Mouse (Mus musculus): ENCODE measurements around the gene Isca2. TPM values are rescaled to one million over a fixed set of nuclear protein-coding genes. Genes with fewer than 3 reads are reported as not detected.

Isca2 gene
- polyA plus RNA-seq, 1 experiment from 2014 or later, result 138 TPM

DNA sequence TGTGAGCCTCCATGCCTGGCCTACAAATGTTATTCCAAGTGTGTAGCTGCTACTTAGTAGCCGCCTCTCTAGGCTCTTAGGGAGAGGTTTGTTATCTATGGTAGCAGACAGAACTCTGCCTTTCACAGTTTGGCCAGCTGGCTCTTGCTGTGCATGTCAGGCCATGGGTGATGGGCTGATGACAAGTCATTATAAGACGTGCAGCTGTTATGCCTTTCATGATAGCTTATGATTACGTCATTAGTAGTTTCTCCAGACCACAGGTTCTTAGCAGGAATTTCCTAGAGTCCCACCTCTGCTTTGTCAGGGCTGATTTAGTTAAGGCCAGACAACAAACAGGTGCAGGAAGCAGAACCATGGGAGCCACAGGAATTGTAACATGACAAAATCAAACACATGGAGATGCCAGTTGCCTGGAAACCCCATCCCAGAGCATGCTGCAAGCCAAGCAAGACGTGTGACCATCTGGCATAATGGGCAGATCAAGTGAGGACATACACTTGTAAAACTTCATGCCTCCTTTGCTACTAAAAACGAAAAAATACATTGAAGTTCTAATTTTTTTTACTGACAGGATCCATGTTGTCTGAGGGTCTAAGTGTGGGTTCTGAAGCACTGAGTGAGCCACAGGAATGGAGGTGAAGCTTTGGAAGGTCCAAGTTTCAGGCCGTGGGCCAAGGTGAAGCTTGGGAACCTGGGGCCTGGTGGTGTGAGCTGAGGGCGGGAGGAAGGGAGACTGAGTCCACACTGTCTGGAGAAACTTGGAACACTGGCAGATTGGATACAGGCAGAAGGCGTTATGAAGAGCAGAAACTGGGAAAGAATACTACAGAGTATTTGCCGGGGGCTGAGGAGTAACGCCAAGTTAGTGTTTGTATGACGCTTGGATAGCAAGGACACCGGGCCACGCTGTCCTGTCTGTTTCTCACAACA lies 46.5 kb downstream of the Isca2 start:
- H3K9ac ChIP-seq, result no peak overlapping the region
- no peak overlapping the region for H3K4me2 ChIP-seq
- H3K4me1 ChIP-seq (replicated peaks), result 0 out of 2 replicates have a peak, but pooled peaks cover 4% of the 10 kb centered on the region
- H3K27me3 ChIP-seq, result peaks cover 63% of the 10 kb centered on the region
- no peak overlapping the region for H3K4me3 ChIP-seq
- H3K9me3 ChIP-seq (replicated peaks), result no peaks in the 10 kb centered on the region
- WGBS, result 74% methylated on average over 13 of the region's 13 CpGs
- H3K36me3 ChIP-seq, result no peaks in the 10 kb centered on the region
- no peak for ATAC-seq (replicated peaks; ENCODE audit: insufficient number of reproducible peaks, insufficient read depth, low FRiP score, low read depth)
- no peak overlapping the region for H3K27ac ChIP-seq

DNA sequence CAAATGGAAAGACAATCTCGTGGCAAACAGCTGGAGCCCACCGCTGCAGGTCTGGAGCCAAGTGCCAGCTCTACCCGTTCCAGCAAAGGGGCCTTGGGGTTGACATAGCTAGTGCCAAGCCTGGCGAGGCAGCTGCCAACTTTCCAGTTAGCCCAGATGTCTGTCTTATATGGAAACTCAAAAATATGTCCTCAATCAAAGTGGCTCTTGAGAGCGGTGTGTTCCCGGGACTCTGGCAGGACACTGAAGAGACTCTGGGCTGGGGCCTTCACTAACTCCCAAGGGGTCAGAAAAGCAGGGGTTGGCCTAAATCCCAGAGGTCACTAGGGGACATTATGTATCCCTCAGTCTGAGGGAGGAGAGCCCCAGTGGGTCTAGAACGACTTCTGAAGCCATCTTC lies 50.5 kb downstream of the Isca2 start:
- H3K27me3 ChIP-seq, result peaks cover 69% of the 10 kb centered on the region
- H3K4me1 ChIP-seq (replicated peaks), result peaks cover 10% of the 10 kb centered on the region; the same call in 1 of the 2 replicates
- H3K4me3 ChIP-seq, result no peak overlapping the region
- H3K36me3 ChIP-seq, result no peaks in the 10 kb centered on the region
- no peaks in the 10 kb centered on the region for H3K9me3 ChIP-seq (replicated peaks)
- H3K9ac ChIP-seq, result no peak overlapping the region
- no peak for ATAC-seq (replicated peaks; ENCODE audit: insufficient number of reproducible peaks, insufficient read depth, low FRiP score, low read depth)
- WGBS, result 63% methylated on average over 7 of the region's 7 CpGs
- no peak overlapping the region for H3K27ac ChIP-seq
- no peak overlapping the region for H3K4me2 ChIP-seq

DNA sequence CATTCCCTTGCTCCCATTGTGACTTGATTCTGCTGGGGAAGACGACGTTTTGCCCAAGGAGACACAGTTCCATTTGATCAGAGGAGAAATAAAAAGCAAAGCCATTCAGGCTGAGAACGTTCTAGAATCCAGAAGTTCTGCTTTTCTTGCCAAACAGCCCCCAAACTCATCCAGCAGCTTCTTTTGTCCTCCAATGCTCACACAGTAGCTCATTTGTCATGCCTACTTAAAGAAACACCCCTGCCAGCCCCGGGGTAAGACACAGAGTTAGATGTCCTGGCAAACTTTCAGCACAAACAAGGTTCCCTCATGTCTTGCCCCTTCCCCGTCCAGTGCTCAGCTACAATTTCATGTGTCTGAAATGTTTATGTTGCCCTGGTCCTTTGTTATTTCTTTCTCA lies 51.2 kb downstream of the Isca2 start:
- H3K4me1 ChIP-seq (replicated peaks), result peaks cover 8% of the 10 kb centered on the region; the same call in 1 of the 2 replicates
- H3K27ac ChIP-seq, result no peak overlapping the region
- 65% methylated on average over 5 of the region's 5 CpGs for WGBS
- H3K9ac ChIP-seq, result no peak overlapping the region
- no peaks in the 10 kb centered on the region for H3K9me3 ChIP-seq (replicated peaks)
- peaks cover 75% of the 10 kb centered on the region for H3K27me3 ChIP-seq
- no peak overlapping the region for H3K4me2 ChIP-seq
- H3K4me3 ChIP-seq, result no peak overlapping the region
- no peak for ATAC-seq (replicated peaks; ENCODE audit: insufficient number of reproducible peaks, insufficient read depth, low FRiP score, low read depth)
- no peaks in the 10 kb centered on the region for H3K36me3 ChIP-seq

Other genes with a start within 250 kb of the Isca2 start
- not detected in 2 replicates for gene Vsx2, start 203.5 kb upstream of the Isca2 start, polyA plus RNA-seq (2015; fragmentation: Nextera tagmentation; extraction: Ambion mirVana)
- gene Abcd4, start 155.8 kb upstream of the Isca2 start, polyA plus RNA-seq (2015; fragmentation: Nextera tagmentation; extraction: Ambion mirVana), result 9.3 and 13.6 TPM in 2 replicates
- 0.33 TPM in 1 of 2 replicates, not detected in the other for gene Vrtn, start 132.2 kb upstream of the Isca2 start, polyA plus RNA-seq (2015; fragmentation: Nextera tagmentation; extraction: Ambion mirVana)
- gene Syndig1l, start 74.4 kb upstream of the Isca2 start, polyA plus RNA-seq (2015; fragmentation: Nextera tagmentation; extraction: Ambion mirVana), result 0.13 TPM in 1 of 2 replicates, not detected in the other
- gene Npc2, start 99 bp upstream of the Isca2 start, polyA plus RNA-seq (2015; fragmentation: Nextera tagmentation; extraction: Ambion mirVana), result 49.8 and 60.4 TPM in 2 replicates
- 5.3 and 10.2 TPM in 2 replicates for gene Ltbp2, start 103.3 kb downstream of the Isca2 start, polyA plus RNA-seq (2015; fragmentation: Nextera tagmentation; extraction: Ambion mirVana)
- gene Fcf1, start 197.6 kb downstream of the Isca2 start, polyA plus RNA-seq (2015; fragmentation: Nextera tagmentation; extraction: Ambion mirVana), result 87.0 and 88.0 TPM in 2 replicates
- 10.4 and 12.7 TPM in 2 replicates for gene Arel1, start 197.6 kb downstream of the Isca2 start, polyA plus RNA-seq (2015; fragmentation: Nextera tagmentation; extraction: Ambion mirVana)
- gene Ylpm1, start 223.1 kb downstream of the Isca2 start, polyA plus RNA-seq (2015; fragmentation: Nextera tagmentation; extraction: Ambion mirVana), result 16.3 and 18.3 TPM in 2 replicates

All from heart, embryonic 15.5 days (tissue).